Mouse (Mus musculus) MEL (cell line): ENCODE measurements around the gene Dbnl. TPM values are rescaled to one million over a fixed set of nuclear protein-coding genes. Genes with fewer than 3 reads are reported as not detected.

Source experiments
- DNase-seq: peaks from one replicate; pipeline ENCODE4 v3.0.0; 2011; ENCODE audit warnings: low read depth, low spot score
- H3K27ac ChIP-seq: 2 replicates; pipeline ENCODE4 v1.5.1; 2012; ENCODE audit warnings: low read depth, mild to moderate bottlenecking, control low read depth, low read length, moderate library complexity; ENCODE audit not compliant: control insufficient read depth
- H3K27me3 ChIP-seq, 2 experiments: fragments of 150-350 bp in 1 of 2; sonication (generic) in 1 of 2; 2 replicates each; pipeline ENCODE4 v1.6.1; 2012; ENCODE audit warnings: low read length in 2 of 2, mild to moderate bottlenecking in 2 of 2, improper control_type of control experiment in 1 of 2, moderate library complexity in 1 of 2; ENCODE audit not compliant: insufficient read depth in 2 of 2, control insufficient read depth in 1 of 2
- H3K36me3 ChIP-seq, 2 experiments: 2 replicates each; pipeline ENCODE4 v1.6.1; 2012 to 2014; ENCODE audit warnings: low read length in 2 of 2, improper control_type of control experiment in 1 of 2, inconsistent platforms in 1 of 2, mild to moderate bottlenecking in 1 of 2; ENCODE audit not compliant: insufficient read depth in 2 of 2, control insufficient read depth in 1 of 2
- H3K4me1 ChIP-seq, 2 experiments: fragments of 150-350 bp in 1 of 2; sonication (generic) in 1 of 2; 2 replicates each; pipeline ENCODE4 v1.6.1; 2012; ENCODE audit warnings: low read length in 2 of 2, improper control_type of control experiment in 1 of 2, mild to moderate bottlenecking in 1 of 2; ENCODE audit not compliant: insufficient read depth in 2 of 2, control insufficient read depth in 1 of 2
- H3K4me3 ChIP-seq, 2 experiments: fragments of 150-350 bp in 1 of 2; sonication (generic) in 1 of 2; 2 replicates each; pipeline ENCODE4 v1.5.1; 2012; ENCODE audit warnings: low read depth in 2 of 2, low read length in 2 of 2, mild to moderate bottlenecking in 2 of 2, moderate library complexity in 2 of 2, control low read depth in 1 of 2, improper control_type of control experiment in 1 of 2; ENCODE audit not compliant: control insufficient read depth in 1 of 2, insufficient read depth in 1 of 2
- H3K79me2 ChIP-seq: 2 replicates; pipeline ENCODE4 v1.6.1; 2012; ENCODE audit warnings: mild to moderate bottlenecking, low read length, moderate library complexity; ENCODE audit not compliant: control insufficient read depth, poor library complexity, insufficient read depth
- H3K9ac ChIP-seq: 2 replicates; pipeline ENCODE4 v1.6.1; 2012; ENCODE audit warnings: low read depth, mild to moderate bottlenecking, control low read depth, low read length, moderate library complexity; ENCODE audit not compliant: control insufficient read depth, poor library complexity, severe bottlenecking
- H3K9me3 ChIP-seq: fragments of 150-350 bp; sonication (generic); replicated peaks from 2 replicates; pipeline ENCODE4 v1.6.1; 2012; ENCODE audit warnings: mild to moderate bottlenecking, low read length, improper control_type of control experiment, moderate library complexity; ENCODE audit not compliant: insufficient read depth
- BHLHE40 ChIP-seq: IDR thresholded peaks from 2 replicates; pipeline ENCODE4 v1.6.1; 2012; ENCODE audit warnings: low read depth, mild to moderate bottlenecking, inconsistent platforms, low read length, improper control_type of control experiment, borderline replicate concordance
- CHD1 ChIP-seq: IDR thresholded peaks from 2 replicates; pipeline ENCODE4 v1.6.1; 2012; ENCODE audit warnings: low read depth, mild to moderate bottlenecking, inconsistent platforms, low read length, improper control_type of control experiment
- CHD2 ChIP-seq: IDR thresholded peaks from 2 replicates; pipeline ENCODE4 v1.6.1; 2011; ENCODE audit warnings: low read length, improper control_type of control experiment
- E2F4 ChIP-seq: IDR thresholded peaks from 2 replicates; pipeline ENCODE4 v1.6.1; 2011; ENCODE audit warnings: low read depth, low read length, improper control_type of control experiment, borderline replicate concordance
- ELF1 ChIP-seq: IDR thresholded peaks from 2 replicates; pipeline ENCODE4 v1.6.1; 2014; ENCODE audit warnings: low read depth, mild to moderate bottlenecking, inconsistent platforms, low read length, improper control_type of control experiment, moderate library complexity
- EP300 ChIP-seq, 2 experiments: IDR thresholded peaks; 2 replicates each; pipeline ENCODE4 v1.6.1; 2011; ENCODE audit warnings: improper control_type of control experiment in 2 of 2, low read length in 2 of 2, low read depth in 1 of 2, mild to moderate bottlenecking in 1 of 2
- GABPA ChIP-seq: IDR thresholded peaks from 2 replicates; pipeline ENCODE4 v1.6.1; 2012; ENCODE audit warnings: low read depth, mild to moderate bottlenecking, inconsistent platforms, low read length, improper control_type of control experiment, moderate library complexity
- GATA1 ChIP-seq: IDR thresholded peaks from 2 replicates; pipeline ENCODE4 v1.6.1; 2011; ENCODE audit warnings: low read depth, low read length, improper control_type of control experiment
- HCFC1 ChIP-seq: IDR thresholded peaks from 2 replicates; pipeline ENCODE4 v1.6.1; 2012; ENCODE audit warnings: low read depth, mild to moderate bottlenecking, inconsistent platforms, low read length, improper control_type of control experiment, moderate library complexity
- JUND ChIP-seq: IDR thresholded peaks from 2 replicates; pipeline ENCODE4 v1.6.1; 2011; ENCODE audit warnings: low read depth, mild to moderate bottlenecking, improper control_type of control experiment, low read length
- KAT2A ChIP-seq: conservative IDR thresholded peaks from 2 replicates; pipeline ENCODE4 v1.6.1; 2012; ENCODE audit warnings: low read depth, low read length, improper control_type of control experiment, inconsistent platforms
- MAX ChIP-seq: IDR thresholded peaks from 2 replicates; pipeline ENCODE4 v1.6.1; 2011; ENCODE audit warnings: low read length, improper control_type of control experiment
- MEF2A ChIP-seq: IDR thresholded peaks from 2 replicates; pipeline ENCODE4 v1.6.1; 2014; ENCODE audit warnings: low read depth, mild to moderate bottlenecking, inconsistent platforms, low read length, improper control_type of control experiment; ENCODE audit not compliant: poor library complexity, insufficient replicate concordance, severe bottlenecking; ENCODE audit errors: extremely low read depth
- MXI1 ChIP-seq: IDR thresholded peaks from 2 replicates; pipeline ENCODE4 v1.6.1; 2011; ENCODE audit warnings: mild to moderate bottlenecking, low read depth, low read length, improper control_type of control experiment
- MYB ChIP-seq: IDR thresholded peaks from 2 replicates; pipeline ENCODE4 v1.6.1; 2011; ENCODE audit warnings: mild to moderate bottlenecking, low read depth, low read length, improper control_type of control experiment
- NELFE ChIP-seq: IDR thresholded peaks from 2 replicates; pipeline ENCODE4 v1.6.1; 2011; ENCODE audit warnings: low read depth, low read length, improper control_type of control experiment
- NRF1 ChIP-seq: IDR thresholded peaks from 2 replicates; pipeline ENCODE4 v1.6.1; 2014; ENCODE audit warnings: low read depth, mild to moderate bottlenecking, inconsistent platforms, low read length, improper control_type of control experiment, moderate library complexity; ENCODE audit not compliant: poor library complexity, insufficient read depth, severe bottlenecking
- POLR2AphosphoS5 ChIP-seq: IDR thresholded peaks from 2 replicates; pipeline ENCODE4 v1.6.1; 2012; ENCODE audit warnings: low read depth, borderline replicate concordance, mild to moderate bottlenecking, inconsistent platforms, low read length, moderate library complexity, mixed read lengths
- SMC3 ChIP-seq: IDR thresholded peaks from 2 replicates; pipeline ENCODE4 v1.6.1; 2011; ENCODE audit warnings: low read depth, low read length, improper control_type of control experiment
- TBP ChIP-seq: IDR thresholded peaks from 2 replicates; pipeline ENCODE4 v1.8.0; 2011; ENCODE audit warnings: low read depth, low read length, improper control_type of control experiment
- TCF12 ChIP-seq: IDR thresholded peaks from 2 replicates; pipeline ENCODE4 v1.6.1; 2014; ENCODE audit warnings: low read depth, mild to moderate bottlenecking, inconsistent platforms, low read length, improper control_type of control experiment, moderate library complexity
- UBTF ChIP-seq: IDR thresholded peaks from 2 replicates; pipeline ENCODE4 v1.6.1; 2012; ENCODE audit warnings: low read depth, mild to moderate bottlenecking, inconsistent platforms, low read length, improper control_type of control experiment, moderate library complexity, borderline replicate concordance; ENCODE audit not compliant: insufficient read depth
- USF1 ChIP-seq: IDR thresholded peaks from 2 replicates; pipeline ENCODE4 v1.6.1; 2014; ENCODE audit warnings: low read depth, mild to moderate bottlenecking, inconsistent platforms, low read length, improper control_type of control experiment, moderate library complexity
- USF2 ChIP-seq, 2 experiments: IDR thresholded peaks; 2 replicates each; pipeline ENCODE4 v1.6.1; 2011 to 2012; ENCODE audit warnings: improper control_type of control experiment in 2 of 2, low read length in 2 of 2, borderline replicate concordance in 1 of 2, inconsistent platforms in 1 of 2, low read depth in 1 of 2, mild to moderate bottlenecking in 1 of 2; ENCODE audit not compliant: insufficient read depth in 1 of 2
- ZMIZ1 ChIP-seq: IDR thresholded peaks from 2 replicates; pipeline ENCODE4 v1.6.1; 2012; ENCODE audit warnings: low read depth, mild to moderate bottlenecking, inconsistent platforms, low read length, improper control_type of control experiment, moderate library complexity
- polyA plus RNA-seq, 2 experiments: library from polyadenylated mRNA; stranded (reverse) in 1 of 2; unstranded in 1 of 2; fragments of >175 nt in 1 of 2; fragments of >200 nt in 1 of 2; gene quantifications; 2 replicates each; pipeline versions ENCODE4 v1.2.1 to v1.2.4; 2012; ENCODE audit warnings: low replicate concordance in 2 of 2, low read depth in 1 of 2; ENCODE audit not compliant: insufficient read length in 2 of 2, insufficient read depth in 1 of 2, missing spikeins in 1 of 2
- total RNA-seq: library from RNA; depleted of rRNA; stranded (reverse); fragments of 300-350 nt; gene quantifications from 2 replicates; pipeline ENCODE4 v1.2.3, GENCODE M21; 2012

Dbnl gene
- total and polyA plus RNA-seq, 3 experiments: 73.5 to 149 TPM; not detected in 1

- TF ChIP-seq MEF2A: no peak
- no peak for TF ChIP-seq USF2 (IDR thresholded peaks at IDR 0.05; ENCODE audit: borderline replicate concordance in 1 of 2, insufficient read depth in 1 of 2, low read depth in 1 of 2, low read length in 2 of 2)
- TF ChIP-seq MYB: no peak
- TF ChIP-seq CHD2: no peak
- peak; percentile 88 for TF ChIP-seq TBP
- peak; percentile 63; the same call in 1 of the 2 replicates for TF ChIP-seq MAX
- no peak for TF ChIP-seq POLR2AphosphoS5
- no peak for TF ChIP-seq CHD1
- TF ChIP-seq ZMIZ1: peak; percentile 95
- TF ChIP-seq USF1: no peak
- no peak for TF ChIP-seq GABPA
- TF ChIP-seq JUND: no peak
These were observed 49.3 kb downstream of the Dbnl start, which contains the start of gene Polm (continued) for GRCm38 (mm10) chr11:5837251-5838246.

- Histone ChIP-seq H3K27ac (no peak overlapping the region), H3K4me3 (no peak overlapping the region), H3K27me3 (no peaks in the 10 kb centered on the region), H3K4me1 (peaks cover 3 to 7% of the 10 kb centered on the region in 2 experiments; a peak in 2 of 4 replicates), H3K36me3 (peaks cover 0 to 7% of the 10 kb centered on the region in 2 experiments; a peak in 1 of 4 replicates), H3K79me2 (peaks cover 2% of the 10 kb centered on the region; the same call in 1 of the 2 replicates), H3K9ac (no peak overlapping the region), H3K9me3 (no peaks in the 10 kb centered on the region)
- TF ChIP-seq HCFC1 (no peak), TCF12 (no peak), UBTF (no peak), KAT2A (no peak), E2F4 (no peak), ELF1 (no peak), NELFE (no peak), NRF1 (no peak), MEF2A (no peak), GATA1 (no peak), EP300 (IDR thresholded peaks at IDR 0.05; ENCODE audit: low read depth in 1 of 2, low read length in 2 of 2) (no peak), SMC3 (no peak), USF2 (IDR thresholded peaks at IDR 0.05; ENCODE audit: borderline replicate concordance in 1 of 2, insufficient read depth in 1 of 2, low read depth in 1 of 2, low read length in 2 of 2) (no peak), TBP (no peak), BHLHE40 (no peak), CHD1 (no peak), MXI1 (no peak), ZMIZ1 (no peak)
- DNase-seq: no peak
These were observed 52.1 kb downstream of the Dbnl start for GRCm38 (mm10) chr11:5840346-5840745.
